Mouse (Mus musculus): Measurements from ENCODE around the gene Ttc41. TPM values are rescaled to one million over a fixed set of nuclear protein-coding genes. Genes with fewer than 3 reads are reported as not detected.

Gene Ttc41
- polyA plus RNA-seq, 1 experiment from 2014 or later: 0.67 TPM

GRCm38 (mm10) chr10:86761236-86761635 is 55.6 kb downstream of the Ttc41 start:
- Histone ChIP-seq H3K9ac (replicated peaks; ENCODE audit: low read depth) (no peak overlapping the region), H3K4me1 (ENCODE audit: insufficient read depth, low read depth, low read length) (no peaks in the 10 kb centered on the region), H3K4me3 (ENCODE audit: low read depth, low read length) (no peak overlapping the region), H3K9me3 (ENCODE audit: low read length) (no peaks in the 10 kb centered on the region), H3K36me3 (ENCODE audit: insufficient read depth, low read length) (no peaks in the 10 kb centered on the region), H3K27me3 (replicated peaks; ENCODE audit: insufficient read depth, low read length) (no peaks in the 10 kb centered on the region), H3K27ac (ENCODE audit: low read length) (no peak overlapping the region), H3K4me2 (replicated peaks; ENCODE audit: low read depth, low read length) (no peak overlapping the region)
- no peak for ATAC-seq
- TF ChIP-seq EP300 (IDR thresholded peaks at IDR 0.05): no peak
- no peak for TF ChIP-seq CTCF (IDR thresholded peaks at IDR 0.05)
- WGBS: 58% methylated on average over 1 of the region's 1 CpGs
- DNase-seq (ENCODE audit: low spot score): no peak

- ATAC-seq (no peak), DNase-seq (ENCODE audit: low spot score) (no peak)
- Histone ChIP-seq H3K36me3 (ENCODE audit: insufficient read depth, low read length) (no peaks in the 10 kb centered on the region), H3K4me2 (replicated peaks; ENCODE audit: low read depth, low read length) (no peak overlapping the region), H3K4me3 (ENCODE audit: low read depth, low read length) (no peak overlapping the region), H3K27ac (ENCODE audit: low read length) (no peak overlapping the region), H3K9me3 (ENCODE audit: low read length) (no peaks in the 10 kb centered on the region), H3K27me3 (replicated peaks; ENCODE audit: insufficient read depth, low read length) (no peaks in the 10 kb centered on the region), H3K4me1 (ENCODE audit: insufficient read depth, low read depth, low read length) (no peaks in the 10 kb centered on the region), H3K9ac (replicated peaks; ENCODE audit: low read depth) (no peak overlapping the region)
- TF ChIP-seq CTCF (IDR thresholded peaks at IDR 0.05): no peak
- no peak for TF ChIP-seq EP300 (IDR thresholded peaks at IDR 0.05)
- 50% methylated on average over 7 of the region's 7 CpGs for WGBS
Measured at GRCm38 (mm10) chr10:86761722-86762383, 56.2 kb downstream of the Ttc41 start.

GRCm38 (mm10) chr10:86762384-86762730 is 56.7 kb downstream of the Ttc41 start:
- no peaks in the 10 kb centered on the region for H3K4me1 ChIP-seq (ENCODE audit: insufficient read depth, low read depth, low read length)
- 66% methylated on average over 3 of the region's 3 CpGs for WGBS
- no peak overlapping the region for H3K4me3 ChIP-seq (ENCODE audit: low read depth, low read length)
- TF ChIP-seq CTCF (IDR thresholded peaks at IDR 0.05) (no peak), EP300 (IDR thresholded peaks at IDR 0.05) (no peak)
- H3K4me2 ChIP-seq (replicated peaks; ENCODE audit: low read depth, low read length): no peak overlapping the region
- no peaks in the 10 kb centered on the region for H3K27me3 ChIP-seq (replicated peaks; ENCODE audit: insufficient read depth, low read length)
- H3K9me3 ChIP-seq (ENCODE audit: low read length): no peaks in the 10 kb centered on the region
- no peaks in the 10 kb centered on the region for H3K36me3 ChIP-seq (ENCODE audit: insufficient read depth, low read length)
- ATAC-seq (no peak), DNase-seq (ENCODE audit: low spot score) (no peak)
- no peak overlapping the region for H3K27ac ChIP-seq (ENCODE audit: low read length)
- no peak overlapping the region for H3K9ac ChIP-seq (replicated peaks; ENCODE audit: low read depth)

DNA sequence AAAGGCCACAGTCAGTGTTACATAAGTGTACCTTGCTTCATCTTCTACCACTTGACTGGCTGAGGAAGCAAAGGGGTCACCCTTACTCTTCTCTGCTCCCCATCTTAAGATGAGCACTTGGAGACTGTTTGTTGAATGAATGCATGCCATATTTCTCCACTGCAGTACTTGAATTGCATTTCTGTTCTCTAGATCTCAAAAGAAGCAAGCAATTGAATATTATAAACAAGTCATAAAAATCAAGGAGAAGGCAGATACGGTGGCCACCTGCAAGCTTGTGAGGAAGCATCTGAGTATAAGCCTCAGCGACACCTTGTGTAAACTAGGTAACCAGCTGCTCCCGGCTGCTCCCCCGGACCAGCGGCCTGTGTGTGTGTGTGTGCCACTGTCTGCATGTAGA is 58.1 kb downstream of the Ttc41 start, which contains the start of gene Gm49358:
TSS of gene Gm49358 (plus strand) at position 301 of the 400 bp plus-strand sequence.
- no peak within 1 kb of the TSS for H3K4me2 ChIP-seq (replicated peaks; ENCODE audit: low read depth, low read length)
- no peaks in the 10 kb centered on the region for H3K27me3 ChIP-seq (replicated peaks; ENCODE audit: insufficient read depth, low read length)
- no peaks in the 10 kb centered on the region for H3K9me3 ChIP-seq (ENCODE audit: low read length)
- 82% methylated on average over 5 of the region's 5 CpGs for WGBS
- H3K27ac ChIP-seq (ENCODE audit: low read length): no peak within 1 kb of the TSS
- TF ChIP-seq CTCF (IDR thresholded peaks at IDR 0.05) (no peak), EP300 (IDR thresholded peaks at IDR 0.05) (no peak)
- H3K36me3 ChIP-seq (ENCODE audit: insufficient read depth, low read length): no peaks in the 10 kb centered on the region
- no peak for ATAC-seq
- no peak for DNase-seq (ENCODE audit: low spot score)
- H3K9ac ChIP-seq (replicated peaks; ENCODE audit: low read depth): no peak within 1 kb of the TSS
- no peak within 1 kb of the TSS for H3K4me3 ChIP-seq (ENCODE audit: low read depth, low read length)
- H3K4me1 ChIP-seq (ENCODE audit: insufficient read depth, low read depth, low read length): no peaks in the 10 kb centered on the region

- TF ChIP-seq CTCF (IDR thresholded peaks at IDR 0.05): no peak
- TF ChIP-seq EP300 (IDR thresholded peaks at IDR 0.05): no peak
- H3K4me2 ChIP-seq (replicated peaks; ENCODE audit: low read depth, low read length): no peak overlapping the region
- no peak overlapping the region for H3K27ac ChIP-seq (ENCODE audit: low read length)
- no peaks in the 10 kb centered on the region for H3K36me3 ChIP-seq (ENCODE audit: insufficient read depth, low read length)
- no peak overlapping the region for H3K9ac ChIP-seq (replicated peaks; ENCODE audit: low read depth)
- DNase-seq (ENCODE audit: low spot score) (no peak), ATAC-seq (no peak)
- no peak overlapping the region for H3K4me3 ChIP-seq (ENCODE audit: low read depth, low read length)
- WGBS: 87% methylated on average over 4 of the region's 4 CpGs
- no peaks in the 10 kb centered on the region for H3K27me3 ChIP-seq (replicated peaks; ENCODE audit: insufficient read depth, low read length)
- H3K9me3 ChIP-seq (ENCODE audit: low read length): no peaks in the 10 kb centered on the region
- H3K4me1 ChIP-seq (ENCODE audit: insufficient read depth, low read depth, low read length): no peaks in the 10 kb centered on the region
Measured at GRCm38 (mm10) chr10:86765344-86765966, 59.8 kb downstream of the Ttc41 start.

- WGBS: 61% methylated on average over 5 of the region's 5 CpGs
- Histone ChIP-seq H3K9me3 (ENCODE audit: low read length) (no peaks in the 10 kb centered on the region), H3K4me2 (replicated peaks; ENCODE audit: low read depth, low read length) (no peak overlapping the region), H3K27me3 (replicated peaks; ENCODE audit: insufficient read depth, low read length) (no peaks in the 10 kb centered on the region), H3K27ac (ENCODE audit: low read length) (no peak overlapping the region), H3K4me1 (ENCODE audit: insufficient read depth, low read depth, low read length) (no peaks in the 10 kb centered on the region), H3K4me3 (ENCODE audit: low read depth, low read length) (no peak overlapping the region), H3K9ac (replicated peaks; ENCODE audit: low read depth) (no peak overlapping the region), H3K36me3 (ENCODE audit: insufficient read depth, low read length) (no peaks in the 10 kb centered on the region)
- TF ChIP-seq CTCF (IDR thresholded peaks at IDR 0.05) (no peak), EP300 (IDR thresholded peaks at IDR 0.05) (no peak)
- DNase-seq (ENCODE audit: low spot score) (no peak), ATAC-seq (no peak)
Measured at GRCm38 (mm10) chr10:86769216-86769615, 63.6 kb downstream of the Ttc41 start.

All from lung, postnatal 0 days (tissue).